Mouse (Mus musculus) forebrain, postnatal 0 days (tissue): ENCODE results near the gene Abraxas2. TPM values are rescaled to one million over a fixed set of nuclear protein-coding genes. Genes with fewer than 3 reads are reported as not detected.
A peak's percentile ranks its signal among the peaks of the same experiment; 100 is the strongest.

Source experiments
- ATAC-seq: fragments of 200-750 bp; cut with Nextera tagmentation; 2 replicates; pipeline ENCODE4 v1.8.0; 2017; ENCODE audit warnings: mild to moderate bottlenecking, moderate library complexity
- DNase-seq: peaks from one replicate; pipeline ENCODE4 v3.0.0-alpha.2; 2015
- H3K27ac ChIP-seq: fragments of 300-500 bp; sonication (generic); 2 replicates; pipeline ENCODE4 v1.5.1; 2014; ENCODE audit warnings: low read depth, mild to moderate bottlenecking, antibody characterized with exemption, low read length, moderate library complexity, mixed read lengths
- H3K27me3 ChIP-seq: fragments of 300-500 bp; sonication (generic); 2 replicates; pipeline ENCODE4 v1.6.1; 2014; ENCODE audit warnings: mild to moderate bottlenecking, low read length, mixed read lengths; ENCODE audit not compliant: insufficient read depth
- H3K36me3 ChIP-seq: fragments of 300-500 bp; sonication (generic); 2 replicates; pipeline ENCODE4 v1.6.1; 2014; ENCODE audit warnings: mild to moderate bottlenecking, moderate library complexity; ENCODE audit not compliant: insufficient read depth
- H3K4me1 ChIP-seq: fragments of 300-500 bp; sonication (generic); 2 replicates; pipeline ENCODE4 v1.6.1; 2014; ENCODE audit warnings: antibody characterized with exemption; ENCODE audit not compliant: insufficient read depth
- H3K4me2 ChIP-seq: fragments of 300-500 bp; sonication (generic); 2 replicates; pipeline ENCODE4 v1.6.1; 2014; ENCODE audit warnings: low read depth, mild to moderate bottlenecking, moderate library complexity
- H3K4me3 ChIP-seq: fragments of 300-500 bp; sonication (generic); 2 replicates; pipeline ENCODE4 v1.5.1; 2014; ENCODE audit warnings: low read depth, low read length, mixed read lengths
- H3K9ac ChIP-seq: fragments of 300-500 bp; sonication (generic); 2 replicates; pipeline ENCODE4 v1.6.1; 2014; ENCODE audit warnings: mild to moderate bottlenecking
- H3K9me3 ChIP-seq: fragments of 300-500 bp; sonication (generic); 2 replicates; pipeline ENCODE4 v1.6.1; 2016; ENCODE audit warnings: low read length
- CTCF ChIP-seq: sonication (generic); IDR thresholded peaks from 2 replicates; pipeline ENCODE4 v1.5.1; 2016; ENCODE audit warnings: antibody characterized with exemption, control low read depth, low read depth
- WGBS: fragments of 180-500 bp; shearing (Covaris S2); extraction: QIAGEN DNeasy Blood & Tissue Kit; methylation state at CpG from one replicate; pipeline ENCODE4 v1.1.7; 2014; 5-methylcytosine and 5-hydroxymethylcytosine counted together
- polyA plus RNA-seq: library from polyadenylated mRNA; unstranded; fragments of >200 nt; fragmentation: Nextera tagmentation; extraction: Ambion mirVana; gene quantifications from 2 replicates; pipeline ENCODE4 v1.2.1, GENCODE M21; 2015
- total RNA-seq: library from RNA; depleted of rRNA; stranded (reverse); fragments of >200 nt; gene quantifications from 2 replicates; pipeline ENCODE4 v1.2.3, GENCODE M21; 2014

Abraxas2 gene
- total and polyA plus RNA-seq, 2 experiments from 2014 or later: 32.9 to 38.2 TPM

- H3K9ac ChIP-seq: peak within 1 kb of the TSS; percentile 59
- peak; percentile 75 for ATAC-seq
- peak; percentile 69 for DNase-seq
- WGBS: 1% methylated on average over 78 of the region's 85 CpGs
- peak within 1 kb of the TSS; percentile 80 for H3K27ac ChIP-seq
- no peaks in the 10 kb centered on the region for H3K27me3 ChIP-seq
- H3K4me3 ChIP-seq: peak within 1 kb of the TSS; percentile 69
- H3K4me2 ChIP-seq: peak within 1 kb of the TSS; percentile 90
- peak; percentile 39 for TF ChIP-seq CTCF
- no peaks in the 10 kb centered on the region for H3K36me3 ChIP-seq
- peaks cover 8% of the 10 kb centered on the region; the same call in 1 of the 2 replicates for H3K4me1 ChIP-seq
- H3K9me3 ChIP-seq: no peaks in the 10 kb centered on the region
Observed at GRCm38 (mm10) chr7:132813416-132814088, 45.5 kb upstream of the Abraxas2 start, which contains the start of gene Fam53b. TSS of gene Fam53b (minus strand) at chr7:132813886.

- ATAC-seq (no peak), DNase-seq (no peak)
- Histone ChIP-seq H3K4me1 (peaks cover 4% of the 10 kb centered on the region; the same call in 1 of the 2 replicates), H3K9me3 (no peaks in the 10 kb centered on the region), H3K36me3 (no peaks in the 10 kb centered on the region), H3K4me3 (peak overlapping the region; percentile 69), H3K27ac (0 out of 2 replicates have a peak overlapping the region, but pooled peaks have one; percentile 80), H3K9ac (peak overlapping the region; percentile 59), H3K4me2 (peak overlapping the region; percentile 90), H3K27me3 (no peaks in the 10 kb centered on the region)
- no peak; the same call in 1 of the 2 replicates for TF ChIP-seq CTCF
- 1% methylated on average over 7 of the region's 7 CpGs for WGBS
Observed at GRCm38 (mm10) chr7:132814089-132814450, 45.0 kb upstream of the Abraxas2 start.

GRCm38 (mm10) chr7:132815081-132815480 is 43.9 kb upstream of the Abraxas2 start:
- H3K9me3 ChIP-seq: no peaks in the 10 kb centered on the region
- no peak overlapping the region for H3K9ac ChIP-seq
- no peaks in the 10 kb centered on the region for H3K36me3 ChIP-seq
- no peak overlapping the region for H3K4me2 ChIP-seq
- no peak overlapping the region for H3K4me3 ChIP-seq
- DNase-seq: no peak
- TF ChIP-seq CTCF: 0 out of 2 replicates have a peak, but pooled peaks have one; percentile 8
- H3K27ac ChIP-seq: no peak overlapping the region
- ATAC-seq: no peak
- H3K27me3 ChIP-seq: no peaks in the 10 kb centered on the region
- 86% methylated on average over 5 of the region's 5 CpGs for WGBS
- no peaks in the 10 kb centered on the region for H3K4me1 ChIP-seq

- no peak for TF ChIP-seq CTCF
- ATAC-seq (no peak), DNase-seq (no peak)
- Histone ChIP-seq H3K27me3 (no peaks in the 10 kb centered on the region), H3K4me2 (no peak overlapping the region), H3K4me3 (no peak overlapping the region), H3K9ac (no peak overlapping the region), H3K27ac (no peak overlapping the region), H3K4me1 (no peaks in the 10 kb centered on the region), H3K36me3 (no peaks in the 10 kb centered on the region), H3K9me3 (no peaks in the 10 kb centered on the region)
- WGBS: 30% methylated on average over 2 of the region's 2 CpGs
Observed at GRCm38 (mm10) chr7:132816528-132816927, 42.5 kb upstream of the Abraxas2 start.

GRCm38 (mm10) chr7:132817056-132817455 is 42.0 kb upstream of the Abraxas2 start:
- WGBS: 40% methylated on average over 6 of the region's 6 CpGs
- Histone ChIP-seq H3K36me3 (no peaks in the 10 kb centered on the region), H3K4me2 (no peak overlapping the region), H3K4me1 (no peaks in the 10 kb centered on the region), H3K9me3 (no peaks in the 10 kb centered on the region), H3K9ac (no peak overlapping the region), H3K4me3 (no peak overlapping the region), H3K27me3 (no peaks in the 10 kb centered on the region), H3K27ac (no peak overlapping the region)
- no peak for TF ChIP-seq CTCF
- ATAC-seq (no peak), DNase-seq (no peak)

- H3K9me3 ChIP-seq: no peaks in the 10 kb centered on the region
- no peak for TF ChIP-seq CTCF
- 0 out of 2 replicates have a peak, but pooled peaks have one; percentile 10 for ATAC-seq
- H3K4me2 ChIP-seq: no peak overlapping the region
- WGBS: 20% methylated on average over 3 of the region's 3 CpGs
- no peaks in the 10 kb centered on the region for H3K4me1 ChIP-seq
- H3K4me3 ChIP-seq: no peak overlapping the region
- no peaks in the 10 kb centered on the region for H3K27me3 ChIP-seq
- H3K27ac ChIP-seq: no peak overlapping the region
- H3K9ac ChIP-seq: no peak overlapping the region
- peaks cover 10% of the 10 kb centered on the region; the same call in 1 of the 2 replicates for H3K36me3 ChIP-seq
- peak; percentile 30 for DNase-seq
Observed at GRCm38 (mm10) chr7:132820692-132821091, 38.3 kb upstream of the Abraxas2 start.

- Histone ChIP-seq H3K4me2 (no peak overlapping the region), H3K27ac (no peak overlapping the region), H3K27me3 (no peaks in the 10 kb centered on the region), H3K4me1 (no peaks in the 10 kb centered on the region), H3K9me3 (no peaks in the 10 kb centered on the region), H3K4me3 (no peak overlapping the region), H3K36me3 (peaks cover 20% of the 10 kb centered on the region), H3K9ac (no peak overlapping the region)
- no peak for DNase-seq
- no peak for TF ChIP-seq CTCF
- ATAC-seq: no peak
Observed at GRCm38 (mm10) chr7:132823832-132824231, 35.2 kb upstream of the Abraxas2 start.
